Mouse (Mus musculus) Patski (cell line): ENCODE data around the gene Abcg2. TPM values are rescaled to one million over a fixed set of nuclear protein-coding genes. Genes with fewer than 3 reads are reported as not detected.
"Not testable (repeated sequence)": the region's sequence is repeated elsewhere in the genome, so short reads cannot be mapped to it uniquely, and the experiment has no call there.

ENCODE experiments used
- ATAC-seq: fragments of 100-300 bp; one replicate; pipeline ENCODE4 v1.8.0; 2021
- CTCF ChIA-PET: fragments of 350-600 bp; sonication (Branson Sonifier 250); formaldehyde crosslinking; loops from one replicate; lab custom pipeline; 2022; ENCODE audit warnings: inconsistent platforms; lab: Charles Lee
- POLR2A ChIA-PET: fragments of 350-600 bp; sonication (Branson Sonifier 250); formaldehyde crosslinking; loops from one replicate; lab custom pipeline; 2022; ENCODE audit warnings: antibody characterized with exemption, inconsistent platforms; lab: Charles Lee
- DNase-seq: peaks from one replicate; pipeline ENCODE4 v3.0.0-alpha.2; 2011; ENCODE audit warnings: low read depth, low spot score
- H3K27me3 ChIP-seq: fragments of 371-371 bp; one replicate; pipeline ENCODE4 v1.5.1; 2021
- CTCF ChIP-seq: fragments of 100-300 bp; IDR thresholded peaks from one replicate; pipeline ENCODE4 v1.5.1; 2021
- in situ Hi-C: fragments of 300-500 bp; cut with MboI; formaldehyde crosslinking; loops from 3 replicates; pipeline ENCODE4 v1.11.1; 2018; ENCODE audit warnings: low pct_unique_long_range_greater_than_20kb, mixed read lengths
- polyA plus RNA-seq: library from polyadenylated mRNA; unstranded; gene quantifications from one replicate; pipeline ENCODE4 v1.2.3, GENCODE M21; 2021

Abcg2 gene
- 4.0 TPM for polyA plus RNA-seq

GRCm38 (mm10) chr6:58584223-58584622, at the start of gene Abcg2:
TSS of gene Abcg2 (plus strand) at chr6:58584523.
- H3K27me3 ChIP-seq, in situ Hi-C loops, POLR2A ChIA-PET, CTCF ChIA-PET, ATAC-seq, DNase-seq: not testable (repeated sequence)

GRCm38 (mm10) chr6:58540263-58540662, 44.1 kb upstream of the Abcg2 start:
- CTCF ChIA-PET, POLR2A ChIA-PET, ATAC-seq, H3K27me3 ChIP-seq, DNase-seq, in situ Hi-C loops: not testable (repeated sequence)

DNA sequence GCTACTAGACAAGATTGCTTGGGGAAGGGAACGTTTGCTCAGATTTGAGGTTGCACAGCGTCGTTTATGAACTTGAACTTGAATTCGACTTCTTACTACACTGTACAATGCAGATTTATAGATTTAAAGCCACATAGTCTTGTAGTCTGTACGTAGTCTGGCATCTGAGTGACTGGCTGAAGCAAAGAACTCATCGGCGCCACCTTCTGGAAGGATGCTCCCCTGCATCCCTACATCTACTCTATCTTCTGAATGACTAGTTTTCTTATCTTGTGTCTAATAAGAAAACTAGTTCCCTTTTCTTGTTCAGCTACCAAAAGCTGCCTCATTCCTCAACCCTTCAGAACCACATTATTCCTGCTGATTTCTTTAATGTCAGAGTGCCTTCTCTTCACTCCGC, 41.5 kb upstream of the Abcg2 start:
- ATAC-seq, in situ Hi-C loops, DNase-seq, POLR2A ChIA-PET, H3K27me3 ChIP-seq: not testable (repeated sequence)
- peak; percentile 46 for TF ChIP-seq CTCF
- CTCF ChIA-PET, result interaction anchor here (1.9 kb wide), 1 partner anchor 228 kb away, joined by 6 read pairs; no protein-coding TSS in a partner anchor

- CTCF ChIA-PET, ATAC-seq, DNase-seq, H3K27me3 ChIP-seq, POLR2A ChIA-PET, in situ Hi-C loops: not testable (repeated sequence)
These were observed 39.4 kb upstream of the Abcg2 start for GRCm38 (mm10) chr6:58544971-58545370.

DNA sequence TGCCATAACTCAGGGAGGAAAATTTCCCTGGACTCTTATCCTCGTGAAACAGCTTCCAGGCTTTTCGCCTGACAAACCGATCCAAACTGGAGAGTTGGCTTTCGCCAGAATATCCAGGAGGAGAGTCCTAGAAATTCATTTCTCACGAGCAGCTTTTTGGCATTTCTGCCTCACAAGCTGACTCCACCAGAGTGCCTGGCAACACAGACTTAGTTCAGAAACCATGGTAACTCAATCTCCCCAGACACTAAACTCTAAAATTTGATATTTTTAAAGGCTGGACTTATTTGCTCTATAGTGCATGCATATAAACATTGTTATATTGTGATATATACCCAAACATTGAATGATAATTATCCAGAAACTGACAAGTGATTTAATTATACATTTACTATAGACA, 38.3 kb upstream of the Abcg2 start:
- DNase-seq, H3K27me3 ChIP-seq, POLR2A ChIA-PET, in situ Hi-C loops, ATAC-seq, CTCF ChIA-PET: not testable (repeated sequence)

DNA sequence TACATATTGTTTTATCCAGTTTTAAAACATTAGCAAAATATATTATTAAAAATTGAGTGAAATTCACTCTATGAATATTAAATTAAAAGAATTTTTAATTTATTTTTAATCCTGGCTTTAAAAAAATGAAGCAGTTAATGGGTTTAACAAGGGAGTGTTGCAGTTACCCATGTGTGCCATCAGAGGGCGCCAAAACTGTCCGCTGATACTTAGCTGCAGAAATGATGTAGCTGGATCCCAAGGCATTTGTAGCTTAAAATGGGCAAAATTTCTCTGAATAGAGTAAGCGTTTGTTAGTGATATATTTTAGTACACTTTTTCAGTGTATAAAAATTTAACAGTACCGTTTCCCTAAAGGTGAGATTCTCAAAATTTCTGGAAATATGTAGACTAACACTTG, 37.5 kb upstream of the Abcg2 start:
- DNase-seq (peak; percentile 3), ATAC-seq (no peak)
- ChIA-PET CTCF (interaction anchor here (1.0 kb wide), 1 partner anchor 224 kb away, joined by 5 read pairs; no protein-coding TSS in a partner anchor), POLR2A (no interaction called here)
- peak; percentile 75 for TF ChIP-seq CTCF
- H3K27me3 ChIP-seq, result no peaks in the 10 kb centered on the region
- in situ Hi-C loops, result no loop called here

GRCm38 (mm10) chr6:58553812-58554211, 30.5 kb upstream of the Abcg2 start:
- DNase-seq, CTCF ChIA-PET, H3K27me3 ChIP-seq, POLR2A ChIA-PET, in situ Hi-C loops, ATAC-seq: not testable (repeated sequence)

GRCm38 (mm10) chr6:58593987-58594844, 9.9 kb downstream of the Abcg2 start:
- CTCF ChIA-PET, result not testable (repeated sequence)

DNA sequence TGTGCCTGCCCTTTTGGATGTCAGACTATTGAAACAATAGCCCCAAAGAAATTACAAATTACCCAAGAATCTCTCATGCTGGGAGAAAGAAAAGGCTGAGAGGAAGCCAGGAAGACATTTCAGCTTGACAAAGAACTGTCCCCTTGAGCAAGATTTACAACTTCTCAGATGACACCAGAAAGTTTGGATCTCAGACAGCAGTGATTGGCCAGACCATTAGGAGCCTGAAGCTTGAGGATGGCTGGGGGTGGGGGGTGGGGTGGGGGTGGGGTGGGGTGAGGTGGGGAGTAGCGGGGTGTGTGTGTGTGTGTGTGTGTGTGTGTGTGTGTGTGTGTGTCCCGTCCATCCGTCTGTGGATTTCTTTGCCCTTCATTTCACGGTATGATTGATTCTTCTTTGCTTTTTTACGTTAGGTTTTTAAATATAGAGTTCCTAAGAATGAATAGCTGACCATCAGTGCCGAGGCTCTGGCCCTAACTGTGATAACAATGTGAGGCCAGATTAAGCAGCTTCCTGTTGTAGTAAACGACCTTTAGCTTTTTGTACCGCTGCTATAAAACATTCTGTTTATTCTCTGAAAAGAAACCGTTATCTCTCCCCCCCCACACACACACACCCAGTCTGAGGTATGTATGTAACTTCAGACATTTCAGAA, 11.4 kb downstream of the Abcg2 start:
- ATAC-seq, CTCF ChIA-PET, POLR2A ChIA-PET, DNase-seq, in situ Hi-C loops, H3K27me3 ChIP-seq: not testable (repeated sequence)

More at GRCm38 (mm10) chr6:58593987-58594844, 9.9 kb downstream of the Abcg2 start:
- POLR2A ChIA-PET, DNase-seq, H3K27me3 ChIP-seq, ATAC-seq, in situ Hi-C loops: not testable (repeated sequence)

- in situ Hi-C loops, result no loop called here
- ATAC-seq (no peak), DNase-seq (no peak)
- H3K27me3 ChIP-seq, result no peaks in the 10 kb centered on the region
- ChIA-PET POLR2A (no interaction called here), CTCF (no interaction called here)
- no peak for TF ChIP-seq CTCF
These were observed 12.0 kb downstream of the Abcg2 start for GRCm38 (mm10) chr6:58596294-58596653.

DNA sequence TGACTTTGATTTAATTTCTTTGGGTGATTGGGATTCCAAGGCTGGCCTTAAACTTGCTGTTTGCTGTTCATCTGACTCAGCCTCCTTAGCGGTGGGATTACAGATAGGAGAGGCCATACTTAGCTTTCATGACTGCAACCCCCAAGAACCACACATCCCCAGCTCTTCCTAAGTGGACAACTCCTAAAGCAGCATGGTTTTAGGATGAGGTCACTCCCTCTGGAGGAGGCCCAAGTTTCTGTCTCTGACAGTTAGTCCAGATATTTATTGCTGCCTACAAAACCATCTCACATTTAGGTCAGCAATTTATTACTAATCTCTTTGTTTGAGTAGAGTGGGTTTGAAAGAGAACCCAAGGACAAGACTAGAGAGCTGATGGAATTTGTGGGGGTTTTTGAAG, 17.8 kb downstream of the Abcg2 start:
- H3K27me3 ChIP-seq, POLR2A ChIA-PET, in situ Hi-C loops: not testable (repeated sequence)
- ATAC-seq (peak; percentile 65), DNase-seq (peak; percentile 15)
- CTCF ChIA-PET, result interaction anchor here (1.5 kb wide), 1 partner anchor 168 kb away, joined by 6 read pairs; no protein-coding TSS in a partner anchor

- CTCF ChIA-PET, result interaction anchor here (1.5 kb wide), 1 partner anchor 167 kb away, joined by 6 read pairs; no protein-coding TSS in a partner anchor
- in situ Hi-C loops, DNase-seq, H3K27me3 ChIP-seq, ATAC-seq, POLR2A ChIA-PET: not testable (repeated sequence)
These were observed 18.7 kb downstream of the Abcg2 start for GRCm38 (mm10) chr6:58602991-58603390.
